Mouse (Mus musculus): ENCODE results near the gene Ppm1h.

Gene Ppm1h

GRCm38 (mm10) chr10:122746211-122746610 is 67.6 kb downstream of the Ppm1h start:
- no peak for DNase-seq (ENCODE audit: low read depth)

- no peak for DNase-seq (ENCODE audit: low read depth)
Measured at GRCm38 (mm10) chr10:122747151-122747925, 68.8 kb downstream of the Ppm1h start.

DNA sequence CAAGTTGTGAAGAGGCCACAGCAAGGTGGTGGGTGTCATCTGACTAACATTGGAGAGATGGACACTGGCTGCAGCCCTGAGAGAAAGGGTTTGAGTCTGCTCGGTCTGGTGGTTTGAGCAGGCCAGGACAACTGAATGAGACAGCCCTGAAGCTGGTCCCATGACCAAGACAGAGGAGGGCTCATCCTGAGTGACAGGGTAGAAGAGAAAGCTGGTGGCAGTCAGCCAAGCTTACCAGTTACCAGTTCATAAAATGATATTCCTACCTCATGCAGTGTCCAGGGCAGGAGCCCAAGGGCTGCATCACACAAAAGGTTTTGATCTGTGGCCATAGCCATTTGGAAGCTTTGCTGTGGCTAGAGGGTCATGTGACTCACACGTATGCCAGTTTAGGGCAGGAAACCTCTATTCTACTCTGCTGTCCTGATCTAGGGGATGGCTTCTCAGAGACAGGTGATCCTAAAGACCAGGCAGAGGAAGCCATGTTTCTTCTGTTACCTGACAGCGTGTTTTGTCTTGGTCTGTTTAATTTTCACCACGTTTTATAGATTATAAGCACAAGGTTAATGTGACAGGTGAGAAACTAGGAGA is 69.9 kb downstream of the Ppm1h start:
- no peak for DNase-seq (ENCODE audit: low read depth)

- no peak for DNase-seq (ENCODE audit: low read depth)
Measured at GRCm38 (mm10) chr10:122749071-122749470, 70.5 kb downstream of the Ppm1h start.

DNA sequence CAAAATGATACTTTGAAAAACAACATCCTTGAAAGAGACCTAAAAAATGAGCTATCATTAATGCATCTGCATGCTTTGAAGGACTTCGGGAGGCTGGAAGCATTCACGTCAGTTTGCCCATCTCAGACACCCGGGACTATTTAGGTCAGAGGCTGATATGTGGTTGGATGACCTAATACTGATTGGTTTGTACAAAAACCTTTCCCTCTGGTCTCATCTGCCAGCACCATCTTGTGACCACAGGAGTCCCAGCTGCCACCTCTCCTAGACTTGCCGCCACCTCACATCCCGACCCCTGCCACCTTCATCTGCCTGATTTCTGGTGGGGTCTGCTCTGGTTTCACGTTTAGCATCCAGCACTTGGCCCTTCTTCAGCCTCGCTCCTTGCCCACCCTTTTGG is 71.3 kb downstream of the Ppm1h start:
- no peak for DNase-seq (ENCODE audit: low read depth)

- no peak for DNase-seq (ENCODE audit: low read depth)
Measured at GRCm38 (mm10) chr10:122752950-122753923, 74.7 kb downstream of the Ppm1h start.

DNA sequence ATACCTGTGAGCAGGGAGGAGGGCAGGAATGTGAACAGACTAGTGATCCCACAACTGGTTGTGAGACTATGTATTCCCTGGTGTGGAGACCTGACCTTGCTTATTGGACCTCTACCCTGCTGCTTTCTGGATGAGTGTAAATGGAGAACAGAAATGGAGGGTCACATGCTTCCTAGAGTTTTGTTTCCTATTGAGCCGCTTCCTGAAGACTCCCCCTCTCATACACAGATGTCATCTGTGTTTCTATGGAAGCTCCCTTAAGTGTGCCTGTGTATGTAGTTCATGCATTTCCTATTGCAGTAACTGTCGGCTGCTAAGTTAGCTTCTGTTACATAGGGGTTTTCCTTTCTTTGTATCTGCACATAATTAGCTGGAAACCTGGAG is 75.4 kb downstream of the Ppm1h start:
- DNase-seq (ENCODE audit: low read depth), result no peak

- DNase-seq (ENCODE audit: low read depth), result no peak
Measured at GRCm38 (mm10) chr10:122754967-122755366, 76.4 kb downstream of the Ppm1h start.

DNA sequence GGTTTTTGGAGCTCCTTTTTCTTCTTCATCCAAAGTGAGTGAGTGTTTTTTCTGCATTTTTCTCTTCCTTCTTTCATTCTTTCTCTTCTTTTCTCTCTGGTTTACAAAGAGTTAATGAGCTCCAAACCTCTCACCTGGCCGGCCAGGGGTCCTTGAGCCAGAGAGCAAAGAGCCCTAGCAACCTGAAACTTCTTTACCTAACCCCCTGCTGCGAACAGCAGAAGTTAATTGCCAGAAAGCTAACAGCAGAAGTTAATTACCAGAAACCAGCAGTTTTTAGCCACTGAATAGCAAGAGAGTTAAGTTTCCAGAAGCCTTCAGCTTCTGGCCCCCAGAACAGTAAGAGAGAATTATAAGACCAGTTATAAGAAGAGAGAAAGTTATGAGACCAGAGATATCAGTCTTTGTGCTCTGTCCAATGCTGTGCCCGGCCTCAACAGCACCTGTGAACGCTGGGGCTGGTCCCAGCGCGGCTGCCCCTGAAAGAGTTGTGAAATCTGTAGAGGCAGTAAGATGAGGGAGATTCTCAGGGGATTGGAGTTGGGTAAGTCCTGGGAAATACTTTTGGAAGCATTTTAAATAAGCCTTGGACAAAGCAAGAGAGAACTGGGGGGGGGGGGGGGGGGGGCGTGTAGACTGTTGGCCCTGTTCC is 78.4 kb downstream of the Ppm1h start:
- DNase-seq (ENCODE audit: low read depth), result no peak

DNA sequence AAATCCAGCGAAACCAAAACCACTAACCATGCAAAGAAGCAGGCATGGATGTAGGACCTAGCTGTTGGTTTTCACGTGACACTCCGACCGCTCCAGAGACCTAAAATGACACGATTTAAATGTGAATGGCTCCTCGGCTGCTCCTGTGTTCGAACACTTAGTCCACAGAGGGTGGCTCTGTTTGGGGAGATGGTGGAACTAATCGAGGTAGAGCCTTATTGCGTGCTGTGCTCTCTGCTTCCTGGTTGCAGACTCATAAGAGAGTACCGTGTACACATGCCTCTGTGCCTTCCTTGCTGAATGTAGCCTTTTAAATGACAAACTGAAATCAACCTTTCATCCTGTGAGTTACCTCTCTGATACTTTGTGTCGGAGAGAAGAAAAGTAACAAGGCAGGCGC is 79.2 kb downstream of the Ppm1h start:
- DNase-seq (ENCODE audit: low read depth), result no peak

GRCm38 (mm10) chr10:122758346-122758745 is 79.8 kb downstream of the Ppm1h start:
- DNase-seq (ENCODE audit: low read depth), result no peak

- DNase-seq (ENCODE audit: low read depth), result no peak
Measured at GRCm38 (mm10) chr10:122759729-122760128, 81.2 kb downstream of the Ppm1h start.

- DNase-seq (ENCODE audit: low read depth), result no peak
Measured at GRCm38 (mm10) chr10:122760469-122761307, 82.1 kb downstream of the Ppm1h start.

DNA sequence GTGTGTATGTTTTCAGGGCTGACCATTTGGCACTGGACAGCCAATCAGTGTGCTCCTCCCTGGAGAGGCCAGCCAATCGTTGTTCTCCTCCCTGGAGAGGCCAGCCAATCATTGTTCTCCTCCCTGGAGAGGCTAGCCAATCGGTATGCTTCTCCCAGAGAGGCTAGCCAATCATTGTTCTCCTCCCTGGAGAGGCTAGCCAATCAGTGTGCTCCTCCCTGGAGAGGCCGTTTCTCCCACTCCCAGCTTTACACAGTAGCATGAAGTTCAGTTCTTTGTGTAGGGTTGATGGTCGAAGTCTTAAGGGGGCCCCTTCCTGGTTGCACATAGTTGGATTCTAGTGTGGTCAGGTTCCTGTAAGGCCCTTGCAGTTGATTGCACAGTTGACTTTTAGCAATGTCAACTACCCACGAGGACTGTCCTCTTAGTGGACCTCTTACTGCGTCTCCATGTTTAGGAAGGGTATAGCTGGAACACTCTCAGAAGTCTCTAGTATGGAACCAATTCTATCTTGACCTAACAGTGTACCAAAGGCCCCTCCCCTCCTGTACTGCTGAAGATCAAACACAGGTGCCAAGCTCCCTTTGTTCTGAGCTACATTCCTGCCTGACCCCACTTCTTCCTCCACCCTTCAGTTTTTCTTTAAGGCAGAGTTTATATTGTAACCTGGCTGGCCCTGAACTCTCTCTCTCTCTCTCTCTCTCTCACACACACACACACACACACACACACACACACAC is 84.4 kb downstream of the Ppm1h start:
- no peak for DNase-seq (ENCODE audit: low read depth)

GRCm38 (mm10) chr10:122763596-122763995 is 85.0 kb downstream of the Ppm1h start:
- no peak for DNase-seq (ENCODE audit: low read depth)

- no peak for DNase-seq (ENCODE audit: low read depth)
Measured at GRCm38 (mm10) chr10:122764653-122765052, 86.1 kb downstream of the Ppm1h start.

GRCm38 (mm10) chr10:122765521-122765920 is 87.0 kb downstream of the Ppm1h start:
- DNase-seq (ENCODE audit: low read depth), result no peak

DNA sequence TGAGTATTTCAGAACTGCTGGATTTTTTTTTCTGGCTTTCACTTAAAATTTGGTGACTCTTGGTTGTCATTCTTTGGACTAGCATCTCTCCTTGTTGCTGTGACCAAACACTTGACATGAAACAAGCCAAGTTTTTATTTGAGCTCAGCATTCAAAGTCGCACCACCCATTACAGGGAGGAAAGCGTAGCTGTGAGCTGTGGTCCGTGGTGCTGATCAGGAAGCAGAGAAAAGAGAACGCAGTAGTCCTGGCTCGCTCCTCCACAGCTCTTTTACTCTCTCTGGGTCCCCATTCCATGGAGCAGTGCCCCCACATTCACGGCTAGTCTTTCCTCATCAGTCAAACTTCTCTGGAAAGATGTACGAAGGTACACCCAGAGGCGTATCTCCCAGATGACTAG is 87.4 kb downstream of the Ppm1h start:
- DNase-seq (ENCODE audit: low read depth), result no peak

GRCm38 (mm10) chr10:122768204-122768892 is 89.8 kb downstream of the Ppm1h start:
- DNase-seq (ENCODE audit: low read depth), result no peak

- DNase-seq (ENCODE audit: low read depth), result no peak
Measured at GRCm38 (mm10) chr10:122768893-122769341, 90.4 kb downstream of the Ppm1h start.
